Mouse (Mus musculus) inflammation-experienced regulatory T-cells, adult 6 months (primary cell): ENCODE results near the gene Ppard. TPM values are rescaled to one million over a fixed set of nuclear protein-coding genes. Genes with fewer than 3 reads are reported as not detected.

Experiments used
- ATAC-seq: one replicate; pipeline ENCODE4 v1.8.0; 2017
- polyA plus RNA-seq, 3 experiments: library from polyadenylated mRNA; unstranded; fragments of 100-300 nt; shearing (Covaris generic); gene quantifications; one replicate each; pipeline ENCODE4 v1.2.1; 2017

The Ppard gene
- polyA plus RNA-seq, 3 experiments from 2014 or later, result 2.5 to 3.8 (median 3.8) TPM

- ATAC-seq, result no peak
Measured at GRCm38 (mm10) chr17:28224615-28225014, 7.9 kb upstream of the Ppard start.

- peak; percentile 38 for ATAC-seq
Measured at GRCm38 (mm10) chr17:28226014-28226413, 6.5 kb upstream of the Ppard start.

- no peak for ATAC-seq
Measured at GRCm38 (mm10) chr17:28230486-28230885, 2.0 kb upstream of the Ppard start.

- no peak for ATAC-seq
Measured at GRCm38 (mm10) chr17:28231026-28231736, 1.3 kb upstream of the Ppard start.

GRCm38 (mm10) chr17:28233091-28233731 is 711 bp downstream of the Ppard start:
- peak; percentile 26 for ATAC-seq

- no peak for ATAC-seq
Measured at GRCm38 (mm10) chr17:28234641-28235040, 2.1 kb downstream of the Ppard start.

GRCm38 (mm10) chr17:28235982-28236635 is 3.6 kb downstream of the Ppard start:
- ATAC-seq, result no peak

- ATAC-seq, result no peak
Measured at GRCm38 (mm10) chr17:28236636-28237015, 4.1 kb downstream of the Ppard start.

- ATAC-seq, result no peak
Measured at GRCm38 (mm10) chr17:28237362-28237761, 4.9 kb downstream of the Ppard start.

GRCm38 (mm10) chr17:28237874-28238273 is 5.4 kb downstream of the Ppard start:
- no peak for ATAC-seq

GRCm38 (mm10) chr17:28240846-28241245 is 8.3 kb downstream of the Ppard start:
- ATAC-seq, result no peak

- ATAC-seq, result no peak
Measured at GRCm38 (mm10) chr17:28242296-28242695, 9.8 kb downstream of the Ppard start.

- ATAC-seq, result no peak
Measured at GRCm38 (mm10) chr17:28244214-28244613, 11.7 kb downstream of the Ppard start.

GRCm38 (mm10) chr17:28244714-28245113 is 12.2 kb downstream of the Ppard start:
- no peak for ATAC-seq

GRCm38 (mm10) chr17:28246640-28247039 is 14.1 kb downstream of the Ppard start:
- no peak for ATAC-seq

- ATAC-seq, result no peak
Measured at GRCm38 (mm10) chr17:28247613-28248012, 15.1 kb downstream of the Ppard start.

- no peak for ATAC-seq
Measured at GRCm38 (mm10) chr17:28249062-28249461, 16.6 kb downstream of the Ppard start.

- ATAC-seq, result no peak
Measured at GRCm38 (mm10) chr17:28251579-28252280, 19.2 kb downstream of the Ppard start.

GRCm38 (mm10) chr17:28252281-28252648 is 19.8 kb downstream of the Ppard start:
- no peak for ATAC-seq

- ATAC-seq, result no peak
Measured at GRCm38 (mm10) chr17:28253216-28253615, 20.7 kb downstream of the Ppard start.

- ATAC-seq, result no peak
Measured at GRCm38 (mm10) chr17:28254804-28255203, 22.3 kb downstream of the Ppard start.

GRCm38 (mm10) chr17:28255651-28256050 is 23.2 kb downstream of the Ppard start:
- no peak for ATAC-seq

- ATAC-seq, result peak; percentile 91
Measured at GRCm38 (mm10) chr17:28256651-28257328, 24.3 kb downstream of the Ppard start.
